Mouse (Mus musculus): ENCODE data around the gene Ell.
"Not testable (repeated sequence)": the region's sequence is repeated elsewhere in the genome, so short reads cannot be mapped to it uniquely, and the experiment has no call there.

The Ell gene

DNA sequence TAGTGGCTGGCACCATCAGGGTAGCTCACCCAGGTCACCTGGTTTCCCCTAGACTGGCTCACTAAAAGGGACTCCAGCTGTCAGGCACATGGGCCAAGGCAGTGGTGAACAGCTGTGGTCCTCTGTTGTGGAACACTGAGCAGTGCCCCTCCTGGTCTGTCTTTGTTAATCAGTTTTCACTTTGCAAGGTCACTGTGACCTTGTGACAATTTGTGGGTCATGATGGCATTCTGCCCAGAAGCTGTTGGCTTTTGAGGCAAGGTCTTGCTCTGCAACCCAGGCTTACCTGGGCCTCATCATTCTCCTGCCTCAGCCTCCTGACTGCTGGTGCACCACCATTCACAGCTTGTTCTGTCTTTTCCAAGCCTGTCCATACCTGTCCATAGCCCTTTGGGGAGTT lies 31.1 kb downstream of the Ell start:
- no peak for DNase-seq

DNA sequence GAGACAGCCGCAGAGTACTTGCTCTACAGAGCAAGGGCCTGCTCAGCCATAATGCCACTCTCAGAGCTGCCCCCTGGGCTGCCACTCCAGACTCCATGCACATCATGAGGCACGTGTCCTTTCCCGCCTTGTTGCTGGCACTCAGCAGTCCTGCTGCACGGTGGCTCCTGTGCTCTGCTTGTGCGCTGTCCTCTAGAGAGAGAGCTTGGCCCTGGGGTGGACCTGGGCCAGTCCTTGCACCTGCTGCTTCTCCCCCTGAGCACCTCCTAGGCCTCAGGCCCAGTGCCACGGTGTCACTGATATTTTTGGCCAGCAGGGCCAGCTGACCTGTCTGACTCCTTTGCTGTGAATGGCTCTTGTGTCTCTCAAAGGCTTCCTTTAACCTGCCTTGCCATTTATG lies 31.7 kb downstream of the Ell start:
- DNase-seq = peak; percentile 99

- DNase-seq = peak; percentile 91
Observed at GRCm38 (mm10) chr8:70574302-70574701, 35.0 kb downstream of the Ell start.

- DNase-seq = peak; percentile 99
Observed at GRCm38 (mm10) chr8:70574915-70575314, 35.7 kb downstream of the Ell start.

GRCm38 (mm10) chr8:70577207-70577606 lies 38.0 kb downstream of the Ell start:
- no peak for DNase-seq

DNA sequence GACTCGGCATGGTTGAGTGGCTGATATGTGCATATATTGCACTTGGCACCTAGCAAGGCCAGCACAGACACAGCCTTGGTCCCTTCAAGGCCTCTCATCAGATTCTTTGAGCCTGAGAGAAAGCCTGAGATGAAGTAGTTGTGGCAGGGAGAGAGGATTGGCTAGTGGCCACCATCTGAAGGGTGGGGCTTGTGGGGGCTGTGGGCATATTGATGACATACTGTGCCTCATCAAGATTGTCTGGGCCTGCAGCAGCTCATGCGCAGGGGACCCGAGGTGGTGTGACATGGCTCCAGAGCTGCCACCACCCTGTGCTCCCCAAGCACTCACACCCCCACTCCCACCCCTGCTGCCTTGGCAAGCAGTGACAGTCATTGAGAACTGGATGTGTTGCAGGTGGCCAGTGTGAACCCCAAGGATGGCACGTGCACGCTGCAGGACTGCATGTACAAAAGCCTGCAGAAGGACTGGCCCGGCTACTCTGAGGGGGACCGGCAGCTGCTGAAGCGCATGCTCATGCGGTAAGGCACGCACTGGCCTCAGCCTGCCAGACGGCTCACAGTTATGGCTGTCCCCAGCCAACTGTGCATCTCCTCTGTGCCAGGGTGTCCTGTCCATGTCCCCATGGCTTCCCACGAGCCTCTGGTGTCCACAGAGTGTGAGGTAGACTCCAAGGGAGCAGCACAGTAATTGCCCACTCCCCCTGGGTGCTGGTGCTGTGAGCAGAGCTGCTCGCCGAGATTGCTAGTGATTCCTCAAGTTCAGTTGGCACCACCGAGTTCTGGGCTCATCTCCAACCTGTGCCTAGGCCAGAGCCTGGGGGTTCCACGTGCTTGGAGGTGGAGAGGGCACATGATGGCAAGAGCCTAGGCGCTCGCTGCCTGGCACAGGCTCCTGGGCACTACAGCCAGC lies 44.5 kb downstream of the Ell start:
- DNase-seq = peak; percentile 97

GRCm38 (mm10) chr8:70584606-70585257 lies 45.5 kb downstream of the Ell start:
- peak; percentile 92 for DNase-seq

- peak; percentile 97 for DNase-seq
Observed at GRCm38 (mm10) chr8:70585258-70585652, 46.0 kb downstream of the Ell start.

DNA sequence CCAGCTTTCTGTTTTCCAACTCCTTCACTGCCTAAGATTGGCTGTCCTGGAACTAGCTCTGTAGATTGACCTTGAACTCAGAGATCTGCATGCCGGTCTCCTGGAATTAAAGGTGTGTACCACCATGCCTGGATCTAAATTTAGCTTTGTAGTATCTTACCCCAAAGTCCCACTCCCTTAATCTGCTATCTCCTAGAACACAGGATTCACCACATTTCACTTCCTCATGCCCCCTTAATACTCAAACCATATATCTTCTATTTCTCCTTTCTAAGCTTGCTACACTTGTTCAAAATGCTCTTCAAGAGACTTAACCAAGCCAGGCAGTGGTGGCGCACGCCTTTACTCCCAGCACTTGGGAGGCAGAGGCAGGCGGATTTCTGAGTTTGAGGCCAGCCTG lies 48.7 kb downstream of the Ell start:
- DNase-seq = not testable (repeated sequence)

DNA sequence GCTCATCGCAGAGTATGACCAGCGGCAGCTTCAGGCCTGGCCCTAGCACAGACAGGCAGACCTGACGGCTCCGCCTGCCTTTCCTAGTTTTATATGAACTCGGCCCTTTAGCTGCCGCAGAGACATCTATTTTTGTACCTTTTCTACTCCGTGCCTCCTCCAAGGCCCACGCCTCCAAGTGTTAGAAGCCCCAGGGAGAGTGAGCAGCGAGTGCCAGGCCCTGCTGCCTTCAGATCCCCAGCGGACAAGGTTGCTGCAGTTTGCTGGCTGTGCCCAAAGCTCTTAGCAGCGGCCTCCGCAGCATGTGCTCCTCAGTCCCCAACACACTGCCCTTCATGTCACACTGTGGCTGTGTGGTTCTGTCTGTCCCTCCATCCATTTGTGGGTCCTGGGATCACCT lies 52.3 kb downstream of the Ell start:
- DNase-seq = no peak

GRCm38 (mm10) chr8:70593173-70593572 lies 53.9 kb downstream of the Ell start:
- DNase-seq = peak; percentile 97

GRCm38 (mm10) chr8:70593961-70594609 lies 54.8 kb downstream of the Ell start, which contains the start of gene Isyna1:
Isyna1 (plus strand) TSS chr8:70594373.
- peak; percentile 99 for DNase-seq

DNA sequence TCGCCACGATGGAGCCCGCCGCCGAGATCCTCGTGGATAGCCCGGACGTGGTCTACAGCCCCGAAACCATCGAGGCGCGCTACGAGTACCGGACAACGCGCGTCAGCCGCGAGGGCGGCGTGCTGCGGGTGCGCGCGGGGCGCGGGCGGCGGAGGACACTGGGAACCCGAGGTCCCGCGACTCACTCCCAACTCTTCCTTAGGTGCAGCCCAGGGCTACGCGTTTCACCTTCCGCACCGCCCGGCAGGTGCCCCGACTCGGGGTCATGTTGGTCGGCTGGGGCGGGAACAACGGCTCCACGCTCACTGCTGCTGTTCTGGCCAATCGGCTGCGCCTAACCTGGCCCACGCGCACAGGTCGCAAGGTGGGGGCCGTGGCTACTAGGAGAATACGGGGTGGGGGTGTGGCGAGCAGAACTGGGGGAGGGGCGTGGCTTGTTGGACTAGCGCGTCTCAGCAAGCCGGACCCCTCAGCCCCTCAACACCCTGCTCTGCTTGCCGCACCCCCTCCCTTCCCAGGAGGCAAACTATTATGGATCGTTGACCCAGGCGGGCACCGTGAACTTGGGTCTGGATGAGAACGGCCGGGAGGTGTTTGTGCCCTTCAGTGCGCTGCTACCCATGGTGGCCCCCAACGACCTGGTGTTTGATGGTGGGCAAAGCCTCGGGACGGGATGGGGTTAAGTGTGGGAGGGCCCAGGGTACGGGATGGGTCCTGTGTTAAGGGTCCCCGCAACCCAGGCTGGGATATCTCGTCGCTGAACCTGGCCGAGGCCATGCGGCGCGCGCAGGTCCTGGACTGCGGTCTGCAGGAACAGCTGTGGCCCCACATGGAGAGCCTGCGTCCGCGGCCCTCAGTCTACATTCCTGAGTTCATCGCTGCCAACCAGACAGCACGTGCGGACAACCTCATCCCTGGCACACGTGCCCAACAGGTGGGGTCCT lies 55.6 kb downstream of the Ell start:
- DNase-seq = peak; percentile 96

GRCm38 (mm10) chr8:70595811-70596210 lies 56.6 kb downstream of the Ell start:
- DNase-seq = peak; percentile 93

DNA sequence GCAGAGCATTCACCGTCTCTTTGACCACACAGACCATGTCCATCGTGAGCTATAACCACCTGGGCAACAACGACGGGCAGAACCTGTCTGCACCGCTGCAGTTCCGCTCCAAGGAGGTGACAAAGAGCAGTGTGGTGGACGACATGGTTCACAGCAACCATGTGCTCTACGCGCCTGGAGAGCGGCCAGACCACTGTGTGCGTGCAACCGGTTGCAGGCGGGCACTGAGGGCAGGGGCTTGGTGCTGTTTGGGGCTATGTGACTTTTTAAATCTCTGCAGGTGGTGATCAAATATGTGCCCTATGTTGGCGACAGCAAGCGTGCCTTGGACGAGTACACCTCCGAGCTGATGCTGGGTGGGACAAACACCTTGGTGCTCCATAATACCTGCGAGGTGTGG lies 57.0 kb downstream of the Ell start:
- peak; percentile 94 for DNase-seq

DNA sequence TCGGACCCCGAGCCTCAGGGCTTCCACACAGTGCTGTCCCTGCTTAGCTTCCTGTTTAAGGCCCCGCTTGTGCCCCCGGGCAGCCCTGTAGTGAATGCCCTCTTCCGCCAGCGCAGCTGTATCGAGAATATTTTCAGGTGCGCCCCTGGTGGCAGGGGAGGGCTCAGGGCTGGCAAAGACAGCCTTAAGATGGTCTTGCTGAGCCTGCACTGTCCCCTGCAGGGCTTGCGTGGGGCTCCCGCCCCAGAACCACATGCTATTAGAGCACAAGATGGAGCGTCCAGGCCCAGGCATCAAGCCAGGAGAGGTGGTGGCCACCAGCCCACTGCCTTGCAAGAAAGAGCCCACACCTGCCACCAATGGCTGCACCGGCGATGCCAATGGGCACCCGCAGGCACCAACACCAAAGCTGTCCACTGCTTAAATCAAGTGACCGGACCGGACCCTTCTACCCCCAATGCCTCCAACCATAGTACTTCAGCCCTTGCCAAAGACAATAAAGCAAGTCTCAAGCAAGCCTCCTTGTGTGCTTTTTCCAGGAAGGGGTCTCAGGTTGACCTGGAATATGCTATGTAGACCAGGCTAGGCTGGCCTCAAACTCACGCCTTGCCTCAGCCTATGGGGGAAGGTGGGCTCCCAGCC lies 57.6 kb downstream of the Ell start:
- peak; percentile 93 for DNase-seq

GRCm38 (mm10) chr8:70597417-70598272 lies 58.4 kb downstream of the Ell start:
- DNase-seq = peak; percentile 94

GRCm38 (mm10) chr8:70598283-70598682 lies 59.0 kb downstream of the Ell start:
- peak; percentile 97 for DNase-seq

DNA sequence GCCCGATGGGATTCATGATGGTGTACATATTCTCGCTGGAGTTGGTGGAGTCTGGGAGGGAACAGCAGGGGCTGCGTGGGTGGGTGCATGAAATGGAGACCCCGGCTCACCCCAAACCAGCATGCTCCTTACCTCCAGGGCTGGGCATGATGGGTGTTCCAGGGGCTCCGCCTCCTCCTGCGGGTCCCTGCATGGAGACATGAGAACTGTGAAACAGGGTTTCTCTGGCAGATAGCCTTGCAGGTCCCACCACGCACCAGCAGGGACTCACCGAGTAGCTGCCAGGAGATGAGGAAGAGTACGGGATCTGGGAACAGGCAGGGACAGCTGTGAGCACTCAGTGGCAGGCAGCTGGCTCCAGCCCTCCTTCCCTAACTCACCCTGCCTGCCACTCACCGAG lies 59.5 kb downstream of the Ell start:
- DNase-seq = no peak

GRCm38 (mm10) chr8:70599507-70600290 lies 60.4 kb downstream of the Ell start:
- DNase-seq = peak; percentile 93

All from heart, adult 11 months (tissue).